Mouse (Mus musculus) layer of hippocampus, adult 2 months (tissue): Measurements from ENCODE around the gene Sesn3. TPM values are rescaled to one million over a fixed set of nuclear protein-coding genes. Genes with fewer than 3 reads are reported as not detected.
"Not testable (repeated sequence)": the region's sequence is repeated elsewhere in the genome, so short reads cannot be mapped to it uniquely, and the experiment has no call there.

Experiments used
- DNase-seq, 2 experiments: peaks; one replicate each; pipeline ENCODE4 v3.0.0; 2022; ENCODE audit warnings: low spot score in 2 of 2
- H3K27ac ChIP-seq: fragments of 200-600 bp; 2 replicates; pipeline ENCODE4 v1.8.1; 2022
- H3K4me3 ChIP-seq: fragments of 200-600 bp; 2 replicates; pipeline ENCODE4 v1.8.1; 2022; ENCODE audit warnings: mild to moderate bottlenecking
- CTCF ChIP-seq: fragments of 200-600 bp; conservative IDR thresholded peaks from 2 replicates; pipeline ENCODE4 v1.8.1; 2022; ENCODE audit warnings: antibody characterized with exemption, mild to moderate bottlenecking, moderate library complexity
- long read RNA-seq, 2 experiments: library from polyadenylated mRNA; stranded (forward); transcript quantifications; one replicate each; pipeline ENCODE4 v2.0.0; 2021; ENCODE audit warnings: borderline mapping rate in 2 of 2
- total RNA-seq, 2 experiments: library from RNA; stranded (reverse); gene quantifications; 2 replicates each; pipeline ENCODE4 v1.2.3; 2021

The Sesn3 gene
- 10 to 100 TPM; 66.8 TPM for total RNA-seq
- long read RNA-seq, experiment 1, full-length matches to known transcripts: 5 of 16 reads
- long read RNA-seq, experiment 1, partial matches to known transcripts: 1 of 16 reads
- long read RNA-seq, experiment 1, other reads (novel, unspliced or antisense): 10 of 16 reads
- long read RNA-seq, experiment 2, full-length matches to known transcripts: 1 of 11 reads
- long read RNA-seq, experiment 2, partial matches to known transcripts: 0 of 11 reads
- long read RNA-seq, experiment 2, other reads (novel, unspliced or antisense): 10 of 11 reads

DNA sequence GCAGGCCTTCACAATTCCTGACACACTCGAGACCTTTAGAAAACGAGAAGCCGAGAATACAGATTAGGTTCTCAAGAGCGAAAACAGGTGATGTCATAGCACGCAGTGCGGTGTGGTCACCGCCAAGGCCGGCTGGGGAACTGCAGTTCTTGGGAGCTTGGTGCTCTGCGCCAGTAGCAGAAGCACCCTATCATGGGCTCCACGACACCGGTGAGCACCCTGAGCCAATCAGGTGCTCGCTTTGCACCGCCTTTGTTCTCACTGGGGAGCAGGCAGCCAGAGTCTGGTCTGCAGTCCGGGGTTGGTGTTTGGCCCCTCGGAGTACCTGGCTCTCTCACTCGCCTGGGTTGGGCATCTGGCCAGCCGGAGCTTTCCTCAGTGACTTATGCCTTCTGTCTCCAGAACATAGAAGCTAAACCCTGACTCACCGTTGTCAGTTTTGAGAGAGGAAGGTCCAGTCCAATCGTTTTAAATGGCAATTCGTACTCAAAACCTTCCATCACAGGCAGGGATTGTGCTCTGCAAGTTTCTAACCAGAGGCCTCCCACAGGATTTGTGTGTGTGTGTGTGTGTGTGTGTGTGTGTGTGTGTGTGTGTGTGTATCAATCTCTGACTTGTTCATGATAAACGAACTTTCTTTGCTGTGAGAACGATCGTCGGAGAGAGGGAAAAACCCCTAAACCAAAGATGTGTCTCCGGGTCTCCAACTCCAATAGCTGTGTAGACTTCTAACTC is at the start of gene Sesn3:
Gene Sesn3, plus strand, starts transcription at position 82 of the 735 bp plus-strand sequence.
- Histone ChIP-seq H3K4me3 (peak within 1 kb of the TSS; percentile 96), H3K27ac (peak within 1 kb of the TSS; percentile 92)
- TF ChIP-seq CTCF: peak; percentile 59
- DNase-seq: peak; percentile 41 to 54

DNA sequence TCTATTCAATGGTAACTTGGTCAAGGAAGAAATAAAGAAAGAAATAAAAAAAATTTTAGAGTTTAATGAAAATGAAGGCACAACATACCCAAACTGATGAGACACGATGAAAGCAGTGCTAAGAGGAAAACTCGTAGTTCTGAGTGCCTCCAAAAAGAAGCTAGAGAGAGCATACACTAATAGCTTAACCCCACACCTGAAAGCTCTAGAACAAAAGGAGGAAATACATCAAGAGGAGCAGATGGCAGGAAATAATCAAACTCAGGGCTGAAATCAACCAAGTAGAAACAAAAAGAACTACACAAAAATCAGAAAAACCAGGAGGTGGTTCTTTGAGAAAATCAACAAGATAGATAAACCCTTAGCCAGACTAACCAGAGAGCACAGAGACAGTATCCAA is 47.8 kb upstream of the Sesn3 start:
- not testable (repeated sequence) for H3K4me3 ChIP-seq, H3K27ac ChIP-seq, DNase-seq

- H3K27ac ChIP-seq: no peak overlapping the region
- no peak for TF ChIP-seq CTCF
- no peak overlapping the region for H3K4me3 ChIP-seq
- DNase-seq: no peak
Observed at GRCm38 (mm10) chr9:14233702-14234373, 41.0 kb upstream of the Sesn3 start.

DNA sequence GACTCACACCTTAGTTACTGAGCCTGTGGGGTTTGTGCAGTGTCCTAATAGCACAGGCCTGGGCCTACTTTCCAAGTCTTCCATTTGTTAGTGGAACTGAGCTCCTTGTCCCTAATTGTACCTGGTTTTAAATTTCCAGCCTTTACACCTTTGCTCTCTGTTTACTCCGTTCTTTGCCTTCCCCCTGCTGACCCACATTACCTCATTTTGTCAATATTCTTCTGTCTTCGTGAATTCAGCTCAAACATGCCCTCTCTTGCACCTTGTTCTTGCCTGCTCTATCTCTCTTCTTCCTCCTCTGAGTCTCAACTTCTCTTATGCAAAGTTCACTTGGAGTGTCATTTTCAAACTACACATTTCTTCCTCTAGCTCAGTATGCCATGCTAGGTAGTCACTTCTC is 39.6 kb upstream of the Sesn3 start:
- DNase-seq: no peak
- no peak overlapping the region for H3K4me3 ChIP-seq
- H3K27ac ChIP-seq: no peak overlapping the region
- no peak for TF ChIP-seq CTCF

DNA sequence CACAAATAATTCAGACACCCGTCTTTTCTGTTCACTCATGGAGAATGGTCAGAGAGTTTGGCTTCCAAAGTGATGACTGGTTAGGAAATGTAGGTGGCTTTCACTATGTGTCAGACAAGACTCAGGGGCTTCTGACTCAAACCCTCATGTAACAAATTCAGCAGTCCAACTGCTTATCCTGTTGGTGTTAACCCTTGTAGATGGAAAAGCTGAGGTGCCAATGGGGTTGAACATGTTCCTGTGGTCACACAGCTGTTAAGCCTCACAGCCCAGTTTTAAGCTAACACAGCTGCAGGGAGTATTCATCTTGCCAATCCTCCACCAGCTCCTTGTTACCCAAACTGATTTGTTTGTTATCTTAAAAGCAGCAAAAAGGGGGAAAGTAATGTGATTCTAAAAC is 33.9 kb upstream of the Sesn3 start:
- not testable (repeated sequence) for DNase-seq, H3K27ac ChIP-seq, H3K4me3 ChIP-seq

DNA sequence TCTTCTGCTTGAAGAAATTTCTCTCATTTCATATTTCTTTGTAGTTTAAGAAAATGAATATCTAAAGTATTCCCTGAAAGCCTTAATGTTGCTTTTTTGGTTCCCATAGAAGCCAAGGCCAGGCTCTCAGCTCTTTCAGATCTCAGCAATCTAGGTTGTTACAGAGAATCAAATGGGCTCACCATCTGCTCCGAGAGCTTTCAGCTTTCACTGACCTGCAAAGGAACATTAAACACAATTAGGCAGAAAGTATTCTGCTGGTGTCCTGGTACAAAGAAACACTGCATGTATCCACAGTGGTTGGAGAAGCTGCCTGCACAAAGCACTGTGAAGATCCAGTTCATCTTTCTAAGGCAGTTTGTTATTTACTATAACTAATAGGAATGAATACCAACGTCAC is 32.6 kb upstream of the Sesn3 start:
- no peak for TF ChIP-seq CTCF
- DNase-seq: no peak
- Histone ChIP-seq H3K27ac (no peak overlapping the region), H3K4me3 (no peak overlapping the region)

- H3K27ac ChIP-seq: peak overlapping the region; percentile 66
- no peak for TF ChIP-seq CTCF
- DNase-seq: no peak
- no peak overlapping the region for H3K4me3 ChIP-seq
Observed at GRCm38 (mm10) chr9:14244528-14244927, 30.3 kb upstream of the Sesn3 start.

DNA sequence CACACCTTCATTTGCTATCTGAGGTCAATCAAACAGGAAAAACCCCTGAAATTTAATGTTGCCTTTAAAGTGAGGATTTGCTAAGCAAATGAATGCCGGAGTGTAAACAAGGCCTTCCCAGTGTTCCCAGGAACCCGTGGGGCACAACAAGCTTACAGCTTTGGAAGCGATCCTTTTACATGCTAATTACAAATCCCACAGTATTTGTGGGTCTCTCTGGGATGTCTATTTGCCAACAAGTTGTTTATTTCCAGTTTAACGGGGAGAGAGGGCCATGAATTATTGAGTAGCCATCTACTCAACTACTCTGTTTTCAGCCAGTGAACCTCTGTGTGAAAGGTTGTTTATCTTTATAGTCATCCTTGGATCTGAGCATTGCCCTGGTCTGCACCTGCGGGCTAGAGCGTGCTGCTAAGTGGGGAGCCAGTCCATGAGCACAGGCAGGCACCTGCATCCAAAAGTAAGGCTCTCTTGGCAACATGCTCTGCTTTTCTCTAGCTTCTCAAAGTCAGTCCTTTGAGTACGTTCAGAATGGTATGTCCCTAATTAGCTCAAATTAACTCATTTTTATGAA is 29.8 kb upstream of the Sesn3 start:
- no peak for DNase-seq
- no peak for TF ChIP-seq CTCF
- no peak overlapping the region for H3K4me3 ChIP-seq
- H3K27ac ChIP-seq: peak overlapping the region; percentile 66

DNA sequence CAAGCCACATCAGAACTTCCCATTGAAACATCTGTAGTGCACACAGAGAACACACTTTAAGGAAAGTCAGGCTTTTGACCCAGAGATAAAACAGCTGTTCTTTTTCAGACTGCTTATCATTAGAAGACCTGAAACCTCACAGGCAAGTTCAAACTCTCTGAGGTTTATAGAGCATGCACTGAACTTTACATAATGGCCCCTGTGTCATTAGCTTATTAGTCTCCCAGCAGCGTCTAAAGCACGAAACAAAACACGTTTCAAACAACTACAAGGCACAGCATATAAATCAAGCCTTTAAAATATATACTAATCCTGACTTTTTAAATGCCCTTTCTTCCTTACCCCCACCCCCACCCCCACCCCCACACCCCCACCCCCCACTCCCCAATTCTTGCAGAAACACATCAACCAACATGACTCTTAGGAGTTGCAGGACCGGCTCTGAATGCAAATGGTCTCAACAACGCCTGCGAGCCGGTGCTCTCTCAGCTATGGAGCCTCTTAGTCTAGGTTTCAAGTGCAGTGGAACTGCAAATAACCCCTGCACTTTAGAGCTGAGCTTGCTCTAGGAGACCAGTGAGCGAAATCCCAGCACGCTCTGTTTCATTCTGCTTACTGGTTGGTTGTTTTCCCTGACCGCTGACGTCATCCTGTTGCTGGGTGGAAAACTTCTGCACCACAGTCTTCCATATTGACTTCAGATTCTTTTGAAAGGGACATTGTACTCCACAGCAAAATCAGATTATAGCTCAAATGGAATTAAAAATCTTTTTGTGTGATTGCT is 28.7 kb upstream of the Sesn3 start:
- H3K27ac ChIP-seq: peak overlapping the region; percentile 66; the same call in 1 of the 2 replicates
- H3K4me3 ChIP-seq: no peak overlapping the region
- DNase-seq: peak in 1 of 2 experiments; percentile 7
- no peak for TF ChIP-seq CTCF

GRCm38 (mm10) chr9:14247480-14248208 is 27.2 kb upstream of the Sesn3 start:
- H3K4me3 ChIP-seq: no peak overlapping the region
- DNase-seq: no peak
- peak overlapping the region; percentile 25; the same call in 1 of the 2 replicates for H3K27ac ChIP-seq
- no peak for TF ChIP-seq CTCF

DNA sequence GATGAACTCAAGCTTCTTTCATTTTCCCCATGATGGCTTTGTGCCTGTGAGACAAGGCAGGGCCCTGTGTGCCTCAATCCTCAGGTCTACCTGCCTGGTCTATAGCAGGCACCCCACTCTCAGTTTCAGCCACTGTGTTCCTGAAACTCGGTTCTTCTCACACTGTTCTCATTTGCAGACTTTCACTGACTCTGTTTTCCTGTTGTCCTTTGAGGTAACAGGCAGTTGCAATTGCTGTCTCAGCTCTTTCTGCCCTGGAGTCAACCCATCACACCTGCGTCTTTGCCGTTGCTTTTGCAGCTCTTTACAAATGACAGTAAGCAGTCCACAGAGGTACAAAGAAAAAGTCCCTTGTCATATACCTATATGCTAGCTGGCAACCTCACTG is 26.7 kb upstream of the Sesn3 start:
- TF ChIP-seq CTCF: no peak
- DNase-seq: no peak
- Histone ChIP-seq H3K4me3 (no peak overlapping the region), H3K27ac (peak overlapping the region; percentile 25; the same call in 1 of the 2 replicates)

GRCm38 (mm10) chr9:14261150-14261549 is 13.7 kb upstream of the Sesn3 start:
- no peak overlapping the region for H3K27ac ChIP-seq
- no peak for TF ChIP-seq CTCF
- DNase-seq: no peak
- H3K4me3 ChIP-seq: no peak overlapping the region
